Mouse (Mus musculus) hindbrain, postnatal 0 days (tissue): ENCODE measurements around the gene Zfp827. TPM values are rescaled to one million over a fixed set of nuclear protein-coding genes. Genes with fewer than 3 reads are reported as not detected.

Experiments
- ATAC-seq: fragments of 200-750 bp; cut with Nextera tagmentation; 2 replicates; pipeline ENCODE4 v1.8.0; 2017; ENCODE audit warnings: mild to moderate bottlenecking, moderate TSS enrichment, moderate library complexity
- DNase-seq: peaks from one replicate; pipeline ENCODE4 v3.0.0-alpha.2; 2015; ENCODE audit warnings: low spot score
- H3K27ac ChIP-seq: fragments of 300-500 bp; sonication (generic); 2 replicates; pipeline ENCODE4 v1.5.1; 2014; ENCODE audit warnings: mild to moderate bottlenecking
- H3K27me3 ChIP-seq: fragments of 300-500 bp; sonication (generic); 2 replicates; pipeline ENCODE4 v1.6.1; 2014; ENCODE audit warnings: low read length, mixed read lengths; ENCODE audit not compliant: insufficient read depth
- H3K36me3 ChIP-seq: fragments of 300-500 bp; sonication (generic); 2 replicates; pipeline ENCODE4 v1.6.1; 2014; ENCODE audit warnings: low read length, mixed read lengths; ENCODE audit not compliant: insufficient read depth
- H3K4me1 ChIP-seq: fragments of 300-500 bp; sonication (generic); 2 replicates; pipeline ENCODE4 v1.6.1; 2014; ENCODE audit warnings: antibody characterized with exemption, low read length, mixed read lengths; ENCODE audit not compliant: insufficient read depth
- H3K4me2 ChIP-seq: fragments of 300-500 bp; sonication (generic); 2 replicates; pipeline ENCODE4 v1.6.1; 2014; ENCODE audit warnings: low read depth, mild to moderate bottlenecking, low read length, moderate library complexity, mixed read lengths
- H3K4me3 ChIP-seq: fragments of 300-500 bp; sonication (generic); 2 replicates; pipeline ENCODE4 v1.5.1; 2014; ENCODE audit warnings: low read length
- H3K9ac ChIP-seq: fragments of 300-500 bp; sonication (generic); replicated peaks from 2 replicates; pipeline ENCODE4 v1.6.1; 2014; ENCODE audit warnings: mild to moderate bottlenecking, low read length, moderate library complexity, mixed read lengths
- H3K9me3 ChIP-seq: fragments of 300-500 bp; sonication (generic); 2 replicates; pipeline ENCODE4 v1.6.1; 2016; ENCODE audit warnings: low read length, mixed read lengths
- CTCF ChIP-seq: IDR thresholded peaks from 2 replicates; pipeline ENCODE4 v1.5.1; 2016; ENCODE audit warnings: antibody characterized with exemption, control low read depth, low read depth
- WGBS: fragments of 180-500 bp; shearing (Covaris S2); extraction: QIAGEN DNeasy Blood & Tissue Kit; methylation state at CpG from one replicate; pipeline ENCODE4 v1.1.7; 2014; 5-methylcytosine and 5-hydroxymethylcytosine counted together
- polyA plus RNA-seq: library from polyadenylated mRNA; unstranded; fragments of >200 nt; fragmentation: Nextera tagmentation; extraction: Ambion mirVana; gene quantifications from 2 replicates; pipeline ENCODE4 v1.2.1, GENCODE M21; 2015
- total RNA-seq: library from RNA; depleted of rRNA; stranded (reverse); fragments of >200 nt; gene quantifications from 2 replicates; pipeline ENCODE4 v1.2.3, GENCODE M21; 2014

Zfp827 gene
- total and polyA plus RNA-seq, 2 experiments from 2014 or later = 6.8 to 33.0 TPM

GRCm38 (mm10) chr8:79150544-79151192 is 122.4 kb downstream of the Zfp827 start:
- Histone ChIP-seq H3K4me2 (no peak overlapping the region), H3K4me1 (no peaks in the 10 kb centered on the region), H3K9ac (no peak overlapping the region), H3K27ac (no peak overlapping the region), H3K9me3 (no peaks in the 10 kb centered on the region), H3K4me3 (no peak overlapping the region), H3K36me3 (no peaks in the 10 kb centered on the region; the same call in 1 of the 2 replicates), H3K27me3 (no peaks in the 10 kb centered on the region)
- no peak for DNase-seq
- TF ChIP-seq CTCF = no peak
- ATAC-seq = no peak
- WGBS = 77% methylated on average over 11 of the region's 11 CpGs

GRCm38 (mm10) chr8:79151644-79152043 is 123.4 kb downstream of the Zfp827 start:
- no peak overlapping the region for H3K27ac ChIP-seq
- 90% methylated on average over 4 of the region's 4 CpGs for WGBS
- no peaks in the 10 kb centered on the region for H3K4me1 ChIP-seq
- H3K4me3 ChIP-seq = no peak overlapping the region
- no peak overlapping the region for H3K4me2 ChIP-seq
- DNase-seq = no peak
- H3K9me3 ChIP-seq = no peaks in the 10 kb centered on the region
- TF ChIP-seq CTCF = no peak
- H3K36me3 ChIP-seq = no peaks in the 10 kb centered on the region; the same call in 1 of the 2 replicates
- H3K9ac ChIP-seq = no peak overlapping the region
- H3K27me3 ChIP-seq = no peaks in the 10 kb centered on the region
- no peak for ATAC-seq

GRCm38 (mm10) chr8:79153201-79153600 is 125.0 kb downstream of the Zfp827 start:
- TF ChIP-seq CTCF = no peak

GRCm38 (mm10) chr8:79153637-79154036 is 125.4 kb downstream of the Zfp827 start:
- TF ChIP-seq CTCF = no peak
- ATAC-seq = no peak
- 82% methylated on average over 4 of the region's 4 CpGs for WGBS

More at GRCm38 (mm10) chr8:79153201-79153600, 125.0 kb downstream of the Zfp827 start:
- no peaks in the 10 kb centered on the region for H3K4me1 ChIP-seq
- no peaks in the 10 kb centered on the region; the same call in 1 of the 2 replicates for H3K36me3 ChIP-seq
- no peak overlapping the region for H3K4me3 ChIP-seq
- no peak overlapping the region for H3K27ac ChIP-seq
- no peaks in the 10 kb centered on the region for H3K9me3 ChIP-seq
- no peak overlapping the region for H3K4me2 ChIP-seq
- no peak for ATAC-seq
- H3K27me3 ChIP-seq = no peaks in the 10 kb centered on the region
- no peak for DNase-seq
- no peak overlapping the region for H3K9ac ChIP-seq
- WGBS = 90% methylated on average over 1 of the region's 1 CpGs

GRCm38 (mm10) chr8:79155556-79156161 is 127.4 kb downstream of the Zfp827 start:
- no peak for TF ChIP-seq CTCF
- WGBS = 95% methylated on average over 10 of the region's 10 CpGs
- DNase-seq = no peak
- Histone ChIP-seq H3K4me1 (no peaks in the 10 kb centered on the region), H3K4me2 (no peak overlapping the region), H3K27ac (no peak overlapping the region), H3K9me3 (no peaks in the 10 kb centered on the region), H3K4me3 (no peak overlapping the region), H3K27me3 (no peaks in the 10 kb centered on the region), H3K36me3 (no peaks in the 10 kb centered on the region), H3K9ac (no peak overlapping the region)
- no peak for ATAC-seq

More at GRCm38 (mm10) chr8:79153637-79154036, 125.4 kb downstream of the Zfp827 start:
- Histone ChIP-seq H3K27ac (no peak overlapping the region), H3K27me3 (no peaks in the 10 kb centered on the region), H3K9ac (no peak overlapping the region), H3K4me2 (no peak overlapping the region), H3K4me3 (no peak overlapping the region), H3K9me3 (no peaks in the 10 kb centered on the region), H3K36me3 (no peaks in the 10 kb centered on the region; the same call in 1 of the 2 replicates), H3K4me1 (no peaks in the 10 kb centered on the region)
- DNase-seq = no peak

GRCm38 (mm10) chr8:79157366-79157765 is 129.1 kb downstream of the Zfp827 start:
- no peak overlapping the region for H3K4me2 ChIP-seq
- no peaks in the 10 kb centered on the region for H3K27me3 ChIP-seq
- TF ChIP-seq CTCF = no peak
- DNase-seq (no peak), ATAC-seq (no peak)
- H3K27ac ChIP-seq = no peak overlapping the region
- H3K4me1 ChIP-seq = 0 out of 2 replicates have a peak, but pooled peaks cover 3% of the 10 kb centered on the region
- no peak overlapping the region for H3K9ac ChIP-seq
- no peak overlapping the region for H3K4me3 ChIP-seq
- no peaks in the 10 kb centered on the region for H3K36me3 ChIP-seq
- 72% methylated on average over 4 of the region's 4 CpGs for WGBS
- no peaks in the 10 kb centered on the region for H3K9me3 ChIP-seq

- ATAC-seq = no peak
- 50% methylated on average over 2 of the region's 2 CpGs for WGBS
- Histone ChIP-seq H3K27me3 (no peaks in the 10 kb centered on the region), H3K27ac (no peak overlapping the region), H3K4me1 (0 out of 2 replicates have a peak, but pooled peaks cover 3% of the 10 kb centered on the region), H3K36me3 (no peaks in the 10 kb centered on the region), H3K9ac (no peak overlapping the region), H3K9me3 (no peaks in the 10 kb centered on the region), H3K4me3 (no peak overlapping the region), H3K4me2 (no peak overlapping the region)
- no peak for DNase-seq
- TF ChIP-seq CTCF = no peak
These were observed 130.1 kb downstream of the Zfp827 start for GRCm38 (mm10) chr8:79158357-79158756.
